Mouse (Mus musculus) kidney, adult 2 months (tissue): Measurements from ENCODE around the gene Cfap57.

Experiments used
- CTCF ChIP-seq: fragments of 200-500 bp; conservative IDR thresholded peaks from 2 replicates; pipeline ENCODE4 v1.5.1; 2011; ENCODE audit warnings: low read depth, mild to moderate bottlenecking, control low read depth, low read length, moderate library complexity, mixed read lengths; ENCODE audit not compliant: insufficient read depth, insufficient read length
- POLR2A ChIP-seq: fragments of 200-500 bp; IDR thresholded peaks from one replicate; pipeline ENCODE4 v1.6.1; 2011; ENCODE audit warnings: low read depth, low read length, control low read depth

DNA sequence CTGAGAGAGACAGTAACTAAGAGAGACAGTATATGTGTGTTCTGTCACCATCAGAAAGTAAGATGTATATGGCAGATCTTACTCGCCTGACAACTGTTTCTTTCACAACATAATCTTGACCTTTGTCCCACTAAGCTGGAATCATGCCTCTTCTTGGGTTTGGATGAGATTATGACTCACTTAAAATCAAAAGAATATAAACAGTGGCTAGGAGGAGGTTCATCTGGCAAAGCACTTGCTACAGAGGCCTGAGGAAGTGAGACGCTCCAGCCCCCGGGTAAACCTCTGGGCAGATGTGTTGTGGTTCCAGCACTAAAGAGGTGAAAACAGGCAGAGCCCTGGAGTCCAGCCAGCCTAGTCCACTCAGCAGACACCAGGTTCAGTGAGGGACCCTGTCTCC, 115.0 kb downstream of the Cfap57 start:
- TF ChIP-seq CTCF (no peak), POLR2A (no peak)
